Mouse (Mus musculus) lung, adult 2 months (tissue): ENCODE results near the gene Rph3al. TPM values are rescaled to one million over a fixed set of nuclear protein-coding genes. Genes with fewer than 3 reads are reported as not detected.
A peak's percentile ranks its signal among the peaks of the same experiment; 100 is the strongest.

Experiments used
- DNase-seq: peaks from one replicate; pipeline ENCODE4 v3.0.0; 2022
- H3K4me1 ChIP-seq: fragments of 200-500 bp; 2 replicates; pipeline ENCODE4 v1.6.1; 2011; ENCODE audit warnings: low read length; ENCODE audit not compliant: control insufficient read depth, insufficient read depth
- H3K4me3 ChIP-seq: fragments of 200-500 bp; replicated peaks from 2 replicates; pipeline ENCODE3; 2011; ENCODE audit warnings: low read depth, mild to moderate bottlenecking, control low read depth, low read length; ENCODE audit errors: extremely low read depth
- CTCF ChIP-seq: fragments of 200-500 bp; IDR thresholded peaks from 2 replicates; pipeline ENCODE4 v1.5.1; 2011; ENCODE audit warnings: mild to moderate bottlenecking, low read length, control low read depth; ENCODE audit not compliant: insufficient read depth
- POLR2A ChIP-seq: fragments of 200-500 bp; IDR thresholded peaks from 2 replicates; pipeline ENCODE4 v1.6.1; 2011; ENCODE audit warnings: low read depth, mild to moderate bottlenecking, control low read depth, low read length, borderline replicate concordance; ENCODE audit errors: extremely low read depth
- WGBS: fragments of 180-500 bp; shearing (Covaris S2); methylation state at CpG from one replicate; pipeline ENCODE4 v1.1.7; 2018; 5-methylcytosine and 5-hydroxymethylcytosine counted together
- polyA plus RNA-seq: library from polyadenylated mRNA; depleted of rRNA; stranded (reverse); fragments of >200 nt; gene quantifications from 2 replicates; pipeline ENCODE4 v1.2.3, GENCODE M21; 2012

The Rph3al gene
- polyA plus RNA-seq, 1 experiment: 15.5 TPM

GRCm38 (mm10) chr11:75911962-75912361, 26.3 kb downstream of the Rph3al start:
- no peak for DNase-seq
- Histone ChIP-seq H3K4me3 (no peak overlapping the region), H3K4me1 (peaks cover 3% of the 10 kb centered on the region; the same call in 1 of the 2 replicates)
- WGBS: 94% methylated on average over 1 of the region's 1 CpGs
- TF ChIP-seq POLR2A (no peak), CTCF (0 out of 2 replicates have a peak, but pooled peaks have one; percentile 2)

GRCm38 (mm10) chr11:75909702-75910429, 28.4 kb downstream of the Rph3al start:
- DNase-seq: no peak
- no peak for TF ChIP-seq CTCF
- TF ChIP-seq POLR2A: no peak
- Histone ChIP-seq H3K4me3 (no peak overlapping the region), H3K4me1 (peaks cover 6% of the 10 kb centered on the region)
- WGBS: 86% methylated on average over 9 of the region's 9 CpGs

GRCm38 (mm10) chr11:75907406-75907805, 30.8 kb downstream of the Rph3al start:
- Histone ChIP-seq H3K4me3 (no peak overlapping the region), H3K4me1 (peaks cover 6% of the 10 kb centered on the region)
- no peak for DNase-seq
- TF ChIP-seq CTCF: no peak
- TF ChIP-seq POLR2A: no peak
- WGBS: 47% methylated on average over 4 of the region's 4 CpGs

- TF ChIP-seq POLR2A (no peak), CTCF (no peak)
- 81% methylated on average over 12 of the region's 12 CpGs for WGBS
- Histone ChIP-seq H3K4me3 (no peak overlapping the region), H3K4me1 (peaks cover 6% of the 10 kb centered on the region)
- no peak for DNase-seq
Observed at GRCm38 (mm10) chr11:75906556-75906955, 31.7 kb downstream of the Rph3al start.

GRCm38 (mm10) chr11:75904982-75905381, 33.2 kb downstream of the Rph3al start:
- peaks cover 6% of the 10 kb centered on the region for H3K4me1 ChIP-seq
- 49% methylated on average over 6 of the region's 6 CpGs for WGBS
- TF ChIP-seq POLR2A (no peak), CTCF (no peak)
- DNase-seq: no peak
- no peak overlapping the region for H3K4me3 ChIP-seq

- Histone ChIP-seq H3K4me1 (peaks cover 6% of the 10 kb centered on the region), H3K4me3 (no peak overlapping the region)
- no peak for DNase-seq
- 43% methylated on average over 5 of the region's 5 CpGs for WGBS
- no peak for TF ChIP-seq POLR2A
- TF ChIP-seq CTCF: no peak
Observed at GRCm38 (mm10) chr11:75904501-75904900, 33.7 kb downstream of the Rph3al start.

GRCm38 (mm10) chr11:75903486-75903885, 34.7 kb downstream of the Rph3al start:
- WGBS: 85% methylated on average over 3 of the region's 3 CpGs

GRCm38 (mm10) chr11:75901339-75901738, 36.9 kb downstream of the Rph3al start:
- no peak overlapping the region for H3K4me3 ChIP-seq
- TF ChIP-seq POLR2A (no peak), CTCF (no peak)
- peaks cover 6% of the 10 kb centered on the region for H3K4me1 ChIP-seq
- DNase-seq: no peak
- WGBS: 91% methylated on average over 6 of the region's 6 CpGs

More at GRCm38 (mm10) chr11:75903486-75903885, 34.7 kb downstream of the Rph3al start:
- no peak for TF ChIP-seq POLR2A
- peak; percentile 75 for TF ChIP-seq CTCF
- peaks cover 6% of the 10 kb centered on the region for H3K4me1 ChIP-seq
- peak; percentile 25 for DNase-seq
- H3K4me3 ChIP-seq: no peak overlapping the region

- WGBS: 61% methylated on average over 9 of the region's 9 CpGs
- no peak for DNase-seq
- Histone ChIP-seq H3K4me1 (peaks cover under 1% of the 10 kb centered on the region), H3K4me3 (no peak overlapping the region)
- TF ChIP-seq CTCF (no peak), POLR2A (no peak)
Observed at GRCm38 (mm10) chr11:75899676-75900075, 38.6 kb downstream of the Rph3al start.

GRCm38 (mm10) chr11:75898532-75898931, 39.7 kb downstream of the Rph3al start:
- TF ChIP-seq POLR2A: no peak
- TF ChIP-seq CTCF: no peak
- no peaks in the 10 kb centered on the region for H3K4me1 ChIP-seq
- no peak overlapping the region for H3K4me3 ChIP-seq
- 94% methylated on average over 9 of the region's 9 CpGs for WGBS
- no peak for DNase-seq
